Mouse (Mus musculus): ENCODE measurements around the gene Trmt1. TPM values are rescaled to one million over a fixed set of nuclear protein-coding genes. Genes with fewer than 3 reads are reported as not detected.

Gene Trmt1
- polyA plus RNA-seq, 1 experiment from 2014 or later, result 50.0 TPM

DNA sequence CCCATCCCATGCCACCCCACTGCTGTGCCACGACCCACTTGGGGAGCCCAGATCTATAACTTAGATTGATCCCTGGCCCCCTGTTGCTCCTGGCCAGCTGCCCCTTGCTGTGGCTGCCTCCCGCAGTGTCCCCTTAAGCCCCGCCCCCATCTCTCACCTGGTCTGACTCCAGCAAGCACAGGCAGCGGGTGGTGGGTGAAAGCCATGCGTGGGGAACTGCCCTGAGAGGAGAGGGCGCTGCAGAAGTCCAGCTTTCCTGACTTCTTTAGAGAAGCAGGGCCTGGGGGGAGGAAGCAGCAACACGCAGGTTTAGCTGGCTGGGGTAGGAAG lies 37.4 kb downstream of the Trmt1 start:
- H3K9ac ChIP-seq (ENCODE audit: low read length), result peak overlapping the region; percentile 47
- H3K4me2 ChIP-seq (ENCODE audit: low read length), result peak overlapping the region; percentile 56
- H3K27ac ChIP-seq (replicated peaks in 1 of 2; ENCODE audit: control insufficient read depth in 1 of 2, insufficient read depth in 1 of 2, low read depth in 2 of 2, low read length in 2 of 2), result peak overlapping the region; percentile 90 to 96
- peak overlapping the region; percentile 10 to 12; a peak in 2 of 4 replicates for H3K4me3 ChIP-seq (ENCODE audit: control insufficient read depth in 1 of 2, insufficient read depth in 1 of 2, low read depth in 1 of 2, low read length in 2 of 2)
- peaks cover 61% of the 10 kb centered on the region for H3K36me3 ChIP-seq (ENCODE audit: control insufficient read depth, insufficient read depth, low read length)
- WGBS, result 37% methylated on average over 7 of the region's 7 CpGs
- H3K27me3 ChIP-seq (ENCODE audit: control insufficient read depth, insufficient read depth, low read length), result no peaks in the 10 kb centered on the region
- peak; percentile 2; the same call in 1 of the 2 replicates for ATAC-seq (ENCODE audit: insufficient number of reproducible peaks, insufficient read depth, low FRiP score, low read depth)
- H3K9me3 ChIP-seq (ENCODE audit: control insufficient read depth, low read length), result no peaks in the 10 kb centered on the region
- peaks cover 51 to 64% of the 10 kb centered on the region in 2 experiments for H3K4me1 ChIP-seq (ENCODE audit: control insufficient read depth in 2 of 2, insufficient read depth in 2 of 2, low read length in 2 of 2)

GRCm38 (mm10) chr8:84724683-84725082 lies 38.6 kb downstream of the Trmt1 start:
- peaks cover 55 to 64% of the 10 kb centered on the region in 2 experiments for H3K4me1 ChIP-seq (ENCODE audit: control insufficient read depth in 2 of 2, insufficient read depth in 2 of 2, low read length in 2 of 2)
- peak overlapping the region in 1 of 2 experiments; percentile 90; a peak in 1 of 4 replicates for H3K27ac ChIP-seq (replicated peaks in 1 of 2; ENCODE audit: control insufficient read depth in 1 of 2, insufficient read depth in 1 of 2, low read depth in 2 of 2, low read length in 2 of 2)
- WGBS, result 45% methylated on average over 9 of the region's 9 CpGs
- H3K4me2 ChIP-seq (ENCODE audit: low read length), result 0 out of 2 replicates have a peak overlapping the region, but pooled peaks have one; percentile 56
- ATAC-seq (ENCODE audit: insufficient number of reproducible peaks, insufficient read depth, low FRiP score, low read depth), result no peak
- H3K9ac ChIP-seq (ENCODE audit: low read length), result peak overlapping the region; percentile 35; the same call in 1 of the 2 replicates
- no peaks in the 10 kb centered on the region for H3K27me3 ChIP-seq (ENCODE audit: control insufficient read depth, insufficient read depth, low read length)
- H3K9me3 ChIP-seq (ENCODE audit: control insufficient read depth, low read length), result no peaks in the 10 kb centered on the region
- peaks cover 51% of the 10 kb centered on the region; the same call in 1 of the 2 replicates for H3K36me3 ChIP-seq (ENCODE audit: control insufficient read depth, insufficient read depth, low read length)
- H3K4me3 ChIP-seq (ENCODE audit: control insufficient read depth in 1 of 2, insufficient read depth in 1 of 2, low read depth in 1 of 2, low read length in 2 of 2), result no peak overlapping the region

GRCm38 (mm10) chr8:84725246-84725940 lies 39.3 kb downstream of the Trmt1 start:
- H3K4me3 ChIP-seq (ENCODE audit: control insufficient read depth in 1 of 2, insufficient read depth in 1 of 2, low read depth in 1 of 2, low read length in 2 of 2), result no peak overlapping the region
- H3K9ac ChIP-seq (ENCODE audit: low read length), result peak overlapping the region; percentile 35; the same call in 1 of the 2 replicates
- peak overlapping the region; percentile 26 for H3K4me2 ChIP-seq (ENCODE audit: low read length)

GRCm38 (mm10) chr8:84725941-84726259 lies 39.8 kb downstream of the Trmt1 start:
- Histone ChIP-seq H3K36me3 (ENCODE audit: control insufficient read depth, insufficient read depth, low read length) (peaks cover 39% of the 10 kb centered on the region; the same call in 1 of the 2 replicates), H3K27ac (replicated peaks in 1 of 2; ENCODE audit: control insufficient read depth in 1 of 2, insufficient read depth in 1 of 2, low read depth in 2 of 2, low read length in 2 of 2) (peak overlapping the region; percentile 76 to 90), H3K4me1 (ENCODE audit: control insufficient read depth in 2 of 2, insufficient read depth in 2 of 2, low read length in 2 of 2) (peaks cover 64 to 75% of the 10 kb centered on the region in 2 experiments), H3K4me3 (ENCODE audit: control insufficient read depth in 1 of 2, insufficient read depth in 1 of 2, low read depth in 1 of 2, low read length in 2 of 2) (no peak overlapping the region), H3K9ac (ENCODE audit: low read length) (peak overlapping the region; percentile 35; the same call in 1 of the 2 replicates), H3K4me2 (ENCODE audit: low read length) (peak overlapping the region; percentile 26), H3K27me3 (ENCODE audit: control insufficient read depth, insufficient read depth, low read length) (no peaks in the 10 kb centered on the region), H3K9me3 (ENCODE audit: control insufficient read depth, low read length) (no peaks in the 10 kb centered on the region)
- 7% methylated on average over 3 of the region's 3 CpGs for WGBS
- no peak for ATAC-seq (ENCODE audit: insufficient number of reproducible peaks, insufficient read depth, low FRiP score, low read depth)

More at GRCm38 (mm10) chr8:84725246-84725940, 39.3 kb downstream of the Trmt1 start:
- 45% methylated on average over 10 of the region's 10 CpGs for WGBS
- Histone ChIP-seq H3K27ac (replicated peaks in 1 of 2; ENCODE audit: control insufficient read depth in 1 of 2, insufficient read depth in 1 of 2, low read depth in 2 of 2, low read length in 2 of 2) (peak overlapping the region; percentile 76 to 90), H3K4me1 (ENCODE audit: control insufficient read depth in 2 of 2, insufficient read depth in 2 of 2, low read length in 2 of 2) (peaks cover 59 to 70% of the 10 kb centered on the region in 2 experiments), H3K9me3 (ENCODE audit: control insufficient read depth, low read length) (no peaks in the 10 kb centered on the region), H3K27me3 (ENCODE audit: control insufficient read depth, insufficient read depth, low read length) (no peaks in the 10 kb centered on the region), H3K36me3 (ENCODE audit: control insufficient read depth, insufficient read depth, low read length) (peaks cover 44% of the 10 kb centered on the region; the same call in 1 of the 2 replicates)
- ATAC-seq (ENCODE audit: insufficient number of reproducible peaks, insufficient read depth, low FRiP score, low read depth), result no peak

- Histone ChIP-seq H3K9me3 (ENCODE audit: control insufficient read depth, low read length) (no peaks in the 10 kb centered on the region), H3K36me3 (ENCODE audit: control insufficient read depth, insufficient read depth, low read length) (peaks cover 28% of the 10 kb centered on the region; the same call in 1 of the 2 replicates), H3K4me2 (ENCODE audit: low read length) (no peak overlapping the region), H3K27ac (replicated peaks in 1 of 2; ENCODE audit: control insufficient read depth in 1 of 2, insufficient read depth in 1 of 2, low read depth in 2 of 2, low read length in 2 of 2) (no peak overlapping the region), H3K4me3 (ENCODE audit: control insufficient read depth in 1 of 2, insufficient read depth in 1 of 2, low read depth in 1 of 2, low read length in 2 of 2) (no peak overlapping the region), H3K27me3 (ENCODE audit: control insufficient read depth, insufficient read depth, low read length) (no peaks in the 10 kb centered on the region), H3K9ac (ENCODE audit: low read length) (no peak overlapping the region), H3K4me1 (ENCODE audit: control insufficient read depth in 2 of 2, insufficient read depth in 2 of 2, low read length in 2 of 2) (peaks cover 78 to 79% of the 10 kb centered on the region in 2 experiments)
- WGBS, result 83% methylated on average over 3 of the region's 3 CpGs
- ATAC-seq (ENCODE audit: insufficient number of reproducible peaks, insufficient read depth, low FRiP score, low read depth), result no peak
These were observed 42.4 kb downstream of the Trmt1 start for GRCm38 (mm10) chr8:84728474-84728873.

- H3K4me3 ChIP-seq (ENCODE audit: control insufficient read depth in 1 of 2, insufficient read depth in 1 of 2, low read depth in 1 of 2, low read length in 2 of 2), result no peak overlapping the region
- WGBS, result 77% methylated on average over 16 of the region's 16 CpGs
- H3K9ac ChIP-seq (ENCODE audit: low read length), result peak overlapping the region; percentile 22; the same call in 1 of the 2 replicates
- H3K4me1 ChIP-seq (ENCODE audit: control insufficient read depth in 2 of 2, insufficient read depth in 2 of 2, low read length in 2 of 2), result peaks cover 67 to 72% of the 10 kb centered on the region in 2 experiments
- H3K4me2 ChIP-seq (ENCODE audit: low read length), result peak overlapping the region; percentile 11; the same call in 1 of the 2 replicates
- H3K27ac ChIP-seq (replicated peaks in 1 of 2; ENCODE audit: control insufficient read depth in 1 of 2, insufficient read depth in 1 of 2, low read depth in 2 of 2, low read length in 2 of 2), result peak overlapping the region; percentile 71 to 82
- H3K9me3 ChIP-seq (ENCODE audit: control insufficient read depth, low read length), result no peaks in the 10 kb centered on the region
- H3K36me3 ChIP-seq (ENCODE audit: control insufficient read depth, insufficient read depth, low read length), result peaks cover 25% of the 10 kb centered on the region; the same call in 1 of the 2 replicates
- H3K27me3 ChIP-seq (ENCODE audit: control insufficient read depth, insufficient read depth, low read length), result no peaks in the 10 kb centered on the region
- ATAC-seq (ENCODE audit: insufficient number of reproducible peaks, insufficient read depth, low FRiP score, low read depth), result no peak
These were observed 43.8 kb downstream of the Trmt1 start for GRCm38 (mm10) chr8:84729921-84730362.

DNA sequence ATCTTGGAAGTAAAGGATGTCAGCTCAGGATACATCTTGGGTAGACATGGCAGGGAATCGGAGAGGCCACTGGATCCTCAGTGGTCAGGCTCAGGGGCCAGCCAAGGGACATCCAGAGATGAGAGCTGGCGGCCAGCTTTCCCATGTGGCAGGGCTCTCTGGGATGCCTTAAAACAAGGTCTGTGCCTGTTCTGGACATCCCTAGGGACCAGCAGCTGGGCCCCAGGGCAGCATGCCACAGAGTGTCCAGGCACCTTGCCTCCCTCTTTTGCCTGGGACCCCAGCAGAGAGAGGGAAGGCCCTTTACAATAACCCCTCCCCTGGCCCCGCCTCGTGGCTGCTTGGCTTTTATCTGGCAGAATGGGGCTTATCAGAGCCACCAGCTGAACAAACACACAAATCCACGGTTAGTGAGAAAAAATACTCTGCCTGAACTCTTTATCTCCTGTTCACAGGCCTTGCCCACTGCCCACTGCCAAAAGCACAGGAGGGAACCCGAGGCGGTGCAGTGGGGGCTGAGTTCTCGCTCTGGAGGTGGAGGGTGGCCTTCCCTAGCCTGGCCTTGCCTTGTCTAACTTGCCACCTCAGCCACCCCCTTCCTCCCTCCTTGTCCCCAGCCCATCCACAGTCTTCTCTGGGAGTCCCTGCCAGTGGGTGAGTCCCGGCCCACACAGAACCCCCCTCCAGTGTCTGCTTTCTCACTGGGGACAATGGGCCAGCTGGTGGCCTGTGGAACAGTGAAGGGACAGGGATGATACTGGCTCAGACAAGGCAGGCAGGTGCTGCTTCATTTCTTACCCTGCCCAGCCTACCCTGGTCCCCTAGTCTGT lies 44.6 kb downstream of the Trmt1 start:
- peaks cover 18% of the 10 kb centered on the region; the same call in 1 of the 2 replicates for H3K36me3 ChIP-seq (ENCODE audit: control insufficient read depth, insufficient read depth, low read length)
- 25% methylated on average over 8 of the region's 9 CpGs for WGBS
- H3K9ac ChIP-seq (ENCODE audit: low read length), result peak overlapping the region; percentile 53; the same call in 1 of the 2 replicates

More for the DNA sequence above, 44.6 kb downstream of the Trmt1 start:
- H3K4me1 ChIP-seq (ENCODE audit: control insufficient read depth in 2 of 2, insufficient read depth in 2 of 2, low read length in 2 of 2), result peaks cover 64 to 72% of the 10 kb centered on the region in 2 experiments
- H3K27me3 ChIP-seq (ENCODE audit: control insufficient read depth, insufficient read depth, low read length), result no peaks in the 10 kb centered on the region
- no peak overlapping the region for H3K4me3 ChIP-seq (ENCODE audit: control insufficient read depth in 1 of 2, insufficient read depth in 1 of 2, low read depth in 1 of 2, low read length in 2 of 2)
- peak; percentile 60 for ATAC-seq (ENCODE audit: insufficient number of reproducible peaks, insufficient read depth, low FRiP score, low read depth)
- peak overlapping the region; percentile 11 for H3K4me2 ChIP-seq (ENCODE audit: low read length)
- H3K9me3 ChIP-seq (ENCODE audit: control insufficient read depth, low read length), result no peaks in the 10 kb centered on the region
- peak overlapping the region; percentile 78 to 82 for H3K27ac ChIP-seq (replicated peaks in 1 of 2; ENCODE audit: control insufficient read depth in 1 of 2, insufficient read depth in 1 of 2, low read depth in 2 of 2, low read length in 2 of 2)

Data from heart, embryonic 14.5 days (tissue).